Mouse (Mus musculus): Measurements from ENCODE around the gene Ercc5. TPM values are rescaled to one million over a fixed set of nuclear protein-coding genes. Genes with fewer than 3 reads are reported as not detected.

Ercc5 gene
- 59.9 and 66.9 TPM in 2 replicates for polyA plus RNA-seq (2011; ENCODE audit: insufficient read depth, insufficient read length, low read depth, missing spikeins)

GRCm38 (mm10) chr1:44147563-44148381 lies at the start of gene Ercc5:
Gene Ercc5, plus strand, starts transcription at chr1:44147744.
- Histone ChIP-seq H3K27me3 (ENCODE audit: control insufficient read depth, insufficient read depth, low read length, poor library complexity, severe bottlenecking) (no peaks in the 10 kb centered on the region), H3K36me3 (ENCODE audit: control insufficient read depth, insufficient read depth, low read length, poor library complexity, severe bottlenecking) (no peaks in the 10 kb centered on the region), H3K4me3 (ENCODE audit: low read depth, low read length) (peak within 1 kb of the TSS; percentile 74), H3K9ac (ENCODE audit: low read depth, poor library complexity, severe bottlenecking) (peak within 1 kb of the TSS; percentile 71), H3K4me1 (ENCODE audit: control insufficient read depth, insufficient read depth, low read length) (no peaks in the 10 kb centered on the region), H3K9me3 (replicated peaks; ENCODE audit: control insufficient read depth, insufficient read depth, low read length, poor library complexity, severe bottlenecking) (no peaks in the 10 kb centered on the region; the same call in 1 of the 2 replicates), H3K27ac (ENCODE audit: insufficient read depth, low read length) (peak within 1 kb of the TSS; percentile 59)
- TF ChIP-seq CTCF (IDR thresholded peaks at IDR 0.05; ENCODE audit: low read depth, low read length), result no peak
- 0 out of 2 replicates have a peak, but pooled peaks have one; percentile 14 for TF ChIP-seq EP300 (IDR thresholded peaks at IDR 0.05; ENCODE audit: insufficient read depth, low read depth, low read length)
- TF ChIP-seq POLR2A (IDR thresholded peaks at IDR 0.05; ENCODE audit: insufficient read depth, low read length), result peak; percentile 63

- Histone ChIP-seq H3K9ac (ENCODE audit: low read depth, poor library complexity, severe bottlenecking) (peak overlapping the region; percentile 85), H3K9me3 (replicated peaks; ENCODE audit: control insufficient read depth, insufficient read depth, low read length, poor library complexity, severe bottlenecking) (no peaks in the 10 kb centered on the region; the same call in 1 of the 2 replicates)
- TF ChIP-seq EP300 (IDR thresholded peaks at IDR 0.05; ENCODE audit: insufficient read depth, low read depth, low read length) (no peak), CTCF (IDR thresholded peaks at IDR 0.05; ENCODE audit: low read depth, low read length) (no peak), POLR2A (IDR thresholded peaks at IDR 0.05; ENCODE audit: insufficient read depth, low read length) (no peak)
Measured at GRCm38 (mm10) chr1:44101448-44102225, 45.9 kb upstream of the Ercc5 start.

GRCm38 (mm10) chr1:44102259-44102717 lies 45.3 kb upstream of the Ercc5 start, which contains the start of gene Tex30:
Gene Tex30, minus strand, starts transcription at chr1:44102441.
- peak within 1 kb of the TSS; percentile 85 for H3K9ac ChIP-seq (ENCODE audit: low read depth, poor library complexity, severe bottlenecking)
- H3K36me3 ChIP-seq (ENCODE audit: control insufficient read depth, insufficient read depth, low read length, poor library complexity, severe bottlenecking), result peaks cover 10% of the 10 kb centered on the region
- no peak within 1 kb of the TSS for H3K27ac ChIP-seq (ENCODE audit: insufficient read depth, low read length)
- peak within 1 kb of the TSS; percentile 95 for H3K4me3 ChIP-seq (ENCODE audit: low read depth, low read length)
- no peaks in the 10 kb centered on the region for H3K4me1 ChIP-seq (ENCODE audit: control insufficient read depth, insufficient read depth, low read length)
- H3K27me3 ChIP-seq (ENCODE audit: control insufficient read depth, insufficient read depth, low read length, poor library complexity, severe bottlenecking), result no peaks in the 10 kb centered on the region
- TF ChIP-seq EP300 (IDR thresholded peaks at IDR 0.05; ENCODE audit: insufficient read depth, low read depth, low read length), result no peak
- TF ChIP-seq POLR2A (IDR thresholded peaks at IDR 0.05; ENCODE audit: insufficient read depth, low read length), result no peak
- TF ChIP-seq CTCF (IDR thresholded peaks at IDR 0.05; ENCODE audit: low read depth, low read length), result no peak
- H3K9me3 ChIP-seq (replicated peaks; ENCODE audit: control insufficient read depth, insufficient read depth, low read length, poor library complexity, severe bottlenecking), result no peaks in the 10 kb centered on the region

More at GRCm38 (mm10) chr1:44101448-44102225, 45.9 kb upstream of the Ercc5 start:
- no peaks in the 10 kb centered on the region for H3K27me3 ChIP-seq (ENCODE audit: control insufficient read depth, insufficient read depth, low read length, poor library complexity, severe bottlenecking)
- H3K36me3 ChIP-seq (ENCODE audit: control insufficient read depth, insufficient read depth, low read length, poor library complexity, severe bottlenecking), result peaks cover 11% of the 10 kb centered on the region
- no peaks in the 10 kb centered on the region for H3K4me1 ChIP-seq (ENCODE audit: control insufficient read depth, insufficient read depth, low read length)
- H3K27ac ChIP-seq (ENCODE audit: insufficient read depth, low read length), result no peak overlapping the region
- peak overlapping the region; percentile 95 for H3K4me3 ChIP-seq (ENCODE audit: low read depth, low read length)

- Histone ChIP-seq H3K27ac (ENCODE audit: insufficient read depth, low read length) (no peak overlapping the region), H3K4me3 (ENCODE audit: low read depth, low read length) (peak overlapping the region; percentile 20), H3K9me3 (replicated peaks; ENCODE audit: control insufficient read depth, insufficient read depth, low read length, poor library complexity, severe bottlenecking) (no peaks in the 10 kb centered on the region), H3K4me1 (ENCODE audit: control insufficient read depth, insufficient read depth, low read length) (no peaks in the 10 kb centered on the region), H3K36me3 (ENCODE audit: control insufficient read depth, insufficient read depth, low read length, poor library complexity, severe bottlenecking) (peaks cover 11% of the 10 kb centered on the region), H3K27me3 (ENCODE audit: control insufficient read depth, insufficient read depth, low read length, poor library complexity, severe bottlenecking) (no peaks in the 10 kb centered on the region), H3K9ac (ENCODE audit: low read depth, poor library complexity, severe bottlenecking) (peak overlapping the region; percentile 85)
- TF ChIP-seq POLR2A (IDR thresholded peaks at IDR 0.05; ENCODE audit: insufficient read depth, low read length), result no peak
- TF ChIP-seq EP300 (IDR thresholded peaks at IDR 0.05; ENCODE audit: insufficient read depth, low read depth, low read length), result no peak
- TF ChIP-seq CTCF (IDR thresholded peaks at IDR 0.05; ENCODE audit: low read depth, low read length), result no peak
Measured at GRCm38 (mm10) chr1:44102939-44103338, 44.6 kb upstream of the Ercc5 start.

- Histone ChIP-seq H3K9ac (ENCODE audit: low read depth, poor library complexity, severe bottlenecking) (peak overlapping the region; percentile 55; the same call in 1 of the 2 replicates), H3K4me3 (ENCODE audit: low read depth, low read length) (no peak overlapping the region), H3K4me1 (ENCODE audit: control insufficient read depth, insufficient read depth, low read length) (no peaks in the 10 kb centered on the region), H3K9me3 (replicated peaks; ENCODE audit: control insufficient read depth, insufficient read depth, low read length, poor library complexity, severe bottlenecking) (no peaks in the 10 kb centered on the region), H3K36me3 (ENCODE audit: control insufficient read depth, insufficient read depth, low read length, poor library complexity, severe bottlenecking) (peaks cover 17% of the 10 kb centered on the region), H3K27me3 (ENCODE audit: control insufficient read depth, insufficient read depth, low read length, poor library complexity, severe bottlenecking) (no peaks in the 10 kb centered on the region), H3K27ac (ENCODE audit: insufficient read depth, low read length) (no peak overlapping the region)
- no peak for TF ChIP-seq EP300 (IDR thresholded peaks at IDR 0.05; ENCODE audit: insufficient read depth, low read depth, low read length)
- TF ChIP-seq CTCF (IDR thresholded peaks at IDR 0.05; ENCODE audit: low read depth, low read length), result no peak
- TF ChIP-seq POLR2A (IDR thresholded peaks at IDR 0.05; ENCODE audit: insufficient read depth, low read length), result no peak
Measured at GRCm38 (mm10) chr1:44117571-44117970, 30.0 kb upstream of the Ercc5 start.

Measured in ES-Bruce4 (cell line).